Mouse (Mus musculus) CH12.LX (cell line): ENCODE measurements at regions not wholly inside any gene's neighbourhood (a gene's known extent, or its start where the extent isn't known, plus 50 kb on each side); places are given as distances from the start of the nearest gene placed in this dataset.

ENCODE experiments used
- DNase-seq: peaks from one replicate; pipeline ENCODE4 v3.0.0-alpha.2; 2013; ENCODE audit errors: extremely low read depth
- H3K27ac ChIP-seq: 2 replicates; pipeline ENCODE4 v1.5.1; 2012; ENCODE audit warnings: low read depth, mild to moderate bottlenecking, control low read depth, moderate library complexity; ENCODE audit not compliant: insufficient read depth
- H3K27me3 ChIP-seq: replicated peaks from 2 replicates; pipeline ENCODE3; 2012; ENCODE audit warnings: inconsistent platforms
- H3K36me3 ChIP-seq, 2 experiments: replicated peaks in 1 of 2; 2 replicates each; pipeline versions ENCODE3 to v1.6.1; 2012; ENCODE audit warnings: inconsistent platforms in 1 of 2, low read length in 1 of 2, mild to moderate bottlenecking in 1 of 2, mixed read lengths in 1 of 2, moderate library complexity in 1 of 2; ENCODE audit not compliant: control insufficient read depth in 1 of 2, insufficient read depth in 1 of 2
- H3K4me1 ChIP-seq, 2 experiments: 2 replicates each; pipeline ENCODE4 v1.6.1; 2012; ENCODE audit warnings: inconsistent platforms in 1 of 2, moderate library complexity in 1 of 2; ENCODE audit not compliant: insufficient read depth in 2 of 2, control insufficient read depth in 1 of 2
- H3K4me2 ChIP-seq: 2 replicates; pipeline ENCODE4 v1.6.1; 2012; ENCODE audit warnings: low read depth, mild to moderate bottlenecking, control low read depth; ENCODE audit not compliant: poor library complexity, insufficient read depth, severe bottlenecking
- H3K4me3 ChIP-seq, 3 experiments: fragments of 150-350 bp in 1 of 3; sonication (generic) in 1 of 3; replicated peaks in 1 of 3; 2 replicates each; pipeline versions ENCODE3 to v1.5.1; 2011 to 2012; ENCODE audit warnings: low read depth in 2 of 3, low read length in 2 of 3, mild to moderate bottlenecking in 2 of 3, moderate library complexity in 2 of 3, control low read depth in 1 of 3, improper control_type of control experiment in 1 of 3, inconsistent platforms in 1 of 3, mixed read lengths in 1 of 3; ENCODE audit not compliant: poor library complexity in 1 of 3
- H3K79me2 ChIP-seq: replicated peaks from 2 replicates; pipeline ENCODE4 v1.6.1; 2012; ENCODE audit warnings: mild to moderate bottlenecking, moderate library complexity; ENCODE audit not compliant: control insufficient read depth, poor library complexity, insufficient read depth, severe bottlenecking; ENCODE audit errors: extremely low read depth
- H3K9ac ChIP-seq: 2 replicates; pipeline ENCODE4 v1.6.1; 2012; ENCODE audit warnings: low read depth, mild to moderate bottlenecking, control low read depth, moderate library complexity; ENCODE audit not compliant: insufficient read depth
- H3K9me3 ChIP-seq: replicated peaks from 2 replicates; pipeline ENCODE3; 2012; ENCODE audit warnings: low read length, inconsistent platforms, mixed read lengths
- CHD1 ChIP-seq: IDR thresholded peaks from 2 replicates; pipeline ENCODE4 v1.6.1; 2012; ENCODE audit warnings: low read depth, low read length, improper control_type of control experiment, inconsistent platforms
- E2F4 ChIP-seq: IDR thresholded peaks from 2 replicates; pipeline ENCODE4 v1.6.1; 2011; ENCODE audit warnings: low read depth, low read length, improper control_type of control experiment; ENCODE audit not compliant: insufficient replicate concordance
- HCFC1 ChIP-seq: IDR thresholded peaks from 2 replicates; pipeline ENCODE4 v1.6.1; 2012; ENCODE audit warnings: low read depth, mild to moderate bottlenecking, inconsistent platforms, low read length, improper control_type of control experiment
- IRF4 ChIP-seq: IDR thresholded peaks from 2 replicates; pipeline ENCODE4 v1.6.1; 2014; ENCODE audit warnings: low read depth, mild to moderate bottlenecking, inconsistent platforms, low read length, improper control_type of control experiment
- JUN ChIP-seq: IDR thresholded peaks from 2 replicates; pipeline ENCODE4 v1.6.1; 2011; ENCODE audit warnings: low read depth, mild to moderate bottlenecking, low read length, improper control_type of control experiment, moderate library complexity; ENCODE audit not compliant: insufficient read depth
- JUND ChIP-seq: conservative IDR thresholded peaks from 2 replicates; pipeline ENCODE4 v1.6.1; 2011; ENCODE audit warnings: low read depth, low read length, improper control_type of control experiment
- KAT2A ChIP-seq: IDR thresholded peaks from 2 replicates; pipeline ENCODE4 v1.6.1; 2012; ENCODE audit warnings: low read length, improper control_type of control experiment, inconsistent platforms; ENCODE audit not compliant: insufficient replicate concordance
- MAZ ChIP-seq: IDR thresholded peaks from 2 replicates; pipeline ENCODE4 v1.6.1; 2012; ENCODE audit warnings: low read depth, mild to moderate bottlenecking, inconsistent platforms, low read length, improper control_type of control experiment, moderate library complexity
- MXI1 ChIP-seq: IDR thresholded peaks from 2 replicates; pipeline ENCODE4 v1.6.1; 2011; ENCODE audit warnings: mild to moderate bottlenecking, low read depth, low read length, improper control_type of control experiment
- MYC ChIP-seq: IDR thresholded peaks from 2 replicates; pipeline ENCODE4 v1.6.1; 2011; ENCODE audit warnings: low read depth, mild to moderate bottlenecking, improper control_type of control experiment, low read length
- NELFE ChIP-seq: IDR thresholded peaks from 2 replicates; pipeline ENCODE4 v1.6.1; 2011; ENCODE audit warnings: low read depth, low read length, improper control_type of control experiment
- POLR2A ChIP-seq: IDR thresholded peaks from 2 replicates; pipeline ENCODE4 v1.6.1; 2011; ENCODE audit warnings: low read depth, mild to moderate bottlenecking, improper control_type of control experiment, low read length
- POLR2AphosphoS2 ChIP-seq: IDR thresholded peaks from 2 replicates; pipeline ENCODE4 v1.6.1; 2011; ENCODE audit warnings: low read depth, low read length, improper control_type of control experiment
- RAD21 ChIP-seq: IDR thresholded peaks from 2 replicates; pipeline ENCODE4 v1.6.1; 2011; ENCODE audit warnings: low read depth, mild to moderate bottlenecking, low read length, improper control_type of control experiment, moderate library complexity
- SIN3A ChIP-seq: IDR thresholded peaks from 2 replicates; pipeline ENCODE4 v1.6.1; 2012; ENCODE audit warnings: low read length, improper control_type of control experiment, inconsistent platforms
- UBTF ChIP-seq: IDR thresholded peaks from 2 replicates; pipeline ENCODE4 v1.6.1; 2012; ENCODE audit warnings: low read depth, mild to moderate bottlenecking, inconsistent platforms, low read length, improper control_type of control experiment, moderate library complexity
- ZMIZ1 ChIP-seq: IDR thresholded peaks from 2 replicates; pipeline ENCODE4 v1.6.1; 2012; ENCODE audit warnings: low read depth, mild to moderate bottlenecking, inconsistent platforms, low read length, improper control_type of control experiment
- ZNF384 ChIP-seq: IDR thresholded peaks from 2 replicates; pipeline ENCODE4 v1.6.1; 2012; ENCODE audit warnings: low read depth, low read length, improper control_type of control experiment, inconsistent platforms
- dilution Hi-C: fragments of 300-500 bp; cut with MboI; formaldehyde crosslinking; loops from 2 replicates; pipeline ENCODE4 v1.14.3; 2020; ENCODE audit warnings: low sequenced_read_pairs; ENCODE audit not compliant: extremely low pct_unique_long_range_greater_than_20kb, extremely low pct_ligation_motif_present
- in situ Hi-C: fragments of 300-500 bp; cut with MboI; formaldehyde crosslinking; loops from 3 replicates; pipeline ENCODE4 v1.14.3; 2019; ENCODE audit warnings: low sequenced_read_pairs, low pct_ligation_motif_present, low pct_unique_long_range_greater_than_20kb, mixed read lengths

DNA sequence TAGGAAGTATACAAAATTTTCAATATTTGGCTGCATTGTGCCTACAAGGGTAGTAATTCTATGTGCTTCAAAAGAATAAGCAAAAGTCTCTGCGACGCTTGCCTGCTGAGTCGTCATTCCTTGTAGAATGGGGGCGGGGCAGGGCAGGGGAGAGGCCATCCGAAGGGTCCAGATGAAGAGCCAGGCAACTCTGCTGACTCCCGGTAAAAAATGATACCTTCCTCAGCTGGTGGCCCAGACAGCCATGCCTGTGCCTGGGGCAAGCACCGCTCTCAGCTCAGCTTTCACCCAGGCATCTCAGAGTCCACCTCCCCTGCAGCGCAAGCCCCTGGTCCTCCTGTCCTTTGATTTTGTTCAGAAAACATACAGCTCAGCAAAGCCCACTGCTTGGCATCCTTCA, 67.2 kb upstream of the Spag17 start:
- Histone ChIP-seq H3K4me1 (no peaks in the 10 kb centered on the region), H3K4me2 (no peak overlapping the region), H3K9me3 (no peaks in the 10 kb centered on the region), H3K79me2 (no peaks in the 10 kb centered on the region; the same call in 1 of the 2 replicates), H3K27me3 (no peaks in the 10 kb centered on the region), H3K4me3 (no peak overlapping the region), H3K9ac (no peak overlapping the region), H3K27ac (no peak overlapping the region), H3K36me3 (no peaks in the 10 kb centered on the region)
- DNase-seq: no peak
- in situ Hi-C loops (no loop called here), dilution Hi-C loops (no loop called here)
- TF ChIP-seq UBTF (no peak), E2F4 (no peak), NELFE (no peak), CHD1 (no peak), JUN (no peak), POLR2A (no peak), MYC (no peak), JUND (no peak), ZMIZ1 (no peak), POLR2AphosphoS2 (no peak), HCFC1 (no peak), SIN3A (no peak), IRF4 (no peak), KAT2A (no peak), ZNF384 (no peak), MXI1 (no peak), RAD21 (no peak)

DNA sequence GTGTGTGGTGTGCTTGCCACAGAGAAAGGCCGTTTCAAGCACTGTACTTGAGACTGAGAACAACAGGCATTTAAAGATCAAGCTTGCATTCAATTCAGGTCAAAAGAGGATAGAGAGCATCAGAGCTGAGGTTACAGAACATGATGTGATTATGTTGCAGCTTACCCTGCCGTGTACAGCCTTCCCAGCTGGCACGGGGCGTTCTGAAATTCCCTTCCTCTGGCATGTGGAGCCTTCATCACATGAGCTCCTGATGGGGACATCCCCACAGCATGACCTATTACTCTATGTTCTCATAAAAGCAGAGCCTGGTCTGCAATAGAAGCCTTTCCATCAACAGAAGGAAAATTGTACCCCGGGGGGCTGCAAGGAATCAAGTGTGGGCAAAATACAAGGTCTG, 62.5 kb upstream of the Spag17 start:
- Histone ChIP-seq H3K27ac (no peak overlapping the region), H3K27me3 (no peaks in the 10 kb centered on the region), H3K79me2 (no peaks in the 10 kb centered on the region), H3K4me3 (no peak overlapping the region), H3K9ac (no peak overlapping the region), H3K36me3 (no peaks in the 10 kb centered on the region), H3K4me1 (no peaks in the 10 kb centered on the region), H3K9me3 (no peaks in the 10 kb centered on the region), H3K4me2 (no peak overlapping the region)
- in situ Hi-C loops: no loop called here
- dilution Hi-C loops: no loop called here
- no peak for DNase-seq
- no peak for TF ChIP-seq KAT2A
- TF ChIP-seq POLR2A: no peak
- TF ChIP-seq JUN: no peak
- no peak for TF ChIP-seq MAZ
- no peak for TF ChIP-seq ZMIZ1
